Mouse (Mus musculus): ENCODE data around the gene P2ry12. TPM values are rescaled to one million over a fixed set of nuclear protein-coding genes. Genes with fewer than 3 reads are reported as not detected.

The P2ry12 gene
- polyA plus RNA-seq, 1 experiment from 2014 or later: 0.96 TPM

- WGBS: 80% methylated on average over 4 of the region's 4 CpGs
- Histone ChIP-seq H3K27ac (replicated peaks in 1 of 2; ENCODE audit: control insufficient read depth in 1 of 2, insufficient read depth in 1 of 2, low read depth in 2 of 2, low read length in 2 of 2) (no peak overlapping the region), H3K9ac (ENCODE audit: low read length) (no peak overlapping the region), H3K4me2 (ENCODE audit: low read length) (no peak overlapping the region), H3K9me3 (ENCODE audit: control insufficient read depth, low read length) (no peaks in the 10 kb centered on the region), H3K4me1 (ENCODE audit: control insufficient read depth in 2 of 2, insufficient read depth in 2 of 2, low read length in 2 of 2) (no peaks in the 10 kb centered on the region), H3K27me3 (ENCODE audit: control insufficient read depth, insufficient read depth, low read length) (no peaks in the 10 kb centered on the region), H3K4me3 (ENCODE audit: control insufficient read depth in 1 of 2, insufficient read depth in 1 of 2, low read depth in 1 of 2, low read length in 2 of 2) (no peak overlapping the region), H3K36me3 (ENCODE audit: control insufficient read depth, insufficient read depth, low read length) (no peaks in the 10 kb centered on the region)
- ATAC-seq (ENCODE audit: insufficient number of reproducible peaks, insufficient read depth, low FRiP score, low read depth): no peak
Measured at GRCm38 (mm10) chr3:59197329-59197948, 65.2 kb downstream of the P2ry12 start.

GRCm38 (mm10) chr3:59194938-59195337 lies 67.7 kb downstream of the P2ry12 start, which contains the start of gene Gpr87:
Gene Gpr87, minus strand, starts transcription at chr3:59195104.
- no peak for ATAC-seq (ENCODE audit: insufficient number of reproducible peaks, insufficient read depth, low FRiP score, low read depth)
- Histone ChIP-seq H3K4me3 (ENCODE audit: control insufficient read depth in 1 of 2, insufficient read depth in 1 of 2, low read depth in 1 of 2, low read length in 2 of 2) (no peak within 1 kb of the TSS), H3K9ac (ENCODE audit: low read length) (no peak within 1 kb of the TSS), H3K4me2 (ENCODE audit: low read length) (no peak within 1 kb of the TSS), H3K27me3 (ENCODE audit: control insufficient read depth, insufficient read depth, low read length) (no peaks in the 10 kb centered on the region), H3K27ac (replicated peaks in 1 of 2; ENCODE audit: control insufficient read depth in 1 of 2, insufficient read depth in 1 of 2, low read depth in 2 of 2, low read length in 2 of 2) (no peak within 1 kb of the TSS), H3K36me3 (ENCODE audit: control insufficient read depth, insufficient read depth, low read length) (no peaks in the 10 kb centered on the region), H3K4me1 (ENCODE audit: control insufficient read depth in 2 of 2, insufficient read depth in 2 of 2, low read length in 2 of 2) (no peaks in the 10 kb centered on the region), H3K9me3 (ENCODE audit: control insufficient read depth, low read length) (no peaks in the 10 kb centered on the region)
- 80% methylated on average over 7 of the region's 7 CpGs for WGBS

- Histone ChIP-seq H3K27ac (replicated peaks in 1 of 2; ENCODE audit: control insufficient read depth in 1 of 2, insufficient read depth in 1 of 2, low read depth in 2 of 2, low read length in 2 of 2) (no peak overlapping the region), H3K4me1 (ENCODE audit: control insufficient read depth in 2 of 2, insufficient read depth in 2 of 2, low read length in 2 of 2) (no peaks in the 10 kb centered on the region), H3K9ac (ENCODE audit: low read length) (no peak overlapping the region), H3K36me3 (ENCODE audit: control insufficient read depth, insufficient read depth, low read length) (no peaks in the 10 kb centered on the region), H3K27me3 (ENCODE audit: control insufficient read depth, insufficient read depth, low read length) (no peaks in the 10 kb centered on the region), H3K4me3 (ENCODE audit: control insufficient read depth in 1 of 2, insufficient read depth in 1 of 2, low read depth in 1 of 2, low read length in 2 of 2) (no peak overlapping the region), H3K4me2 (ENCODE audit: low read length) (no peak overlapping the region), H3K9me3 (ENCODE audit: control insufficient read depth, low read length) (no peaks in the 10 kb centered on the region)
- WGBS: 92% methylated on average over 7 of the region's 7 CpGs
- no peak for ATAC-seq (ENCODE audit: insufficient number of reproducible peaks, insufficient read depth, low FRiP score, low read depth)
Measured at GRCm38 (mm10) chr3:59194099-59194498, 68.6 kb downstream of the P2ry12 start.

- WGBS: 94% methylated on average over 6 of the region's 6 CpGs
- H3K9me3 ChIP-seq (ENCODE audit: control insufficient read depth, low read length): no peaks in the 10 kb centered on the region
- no peak overlapping the region for H3K9ac ChIP-seq (ENCODE audit: low read length)
- no peak for ATAC-seq (ENCODE audit: insufficient number of reproducible peaks, insufficient read depth, low FRiP score, low read depth)
- H3K27ac ChIP-seq (replicated peaks in 1 of 2; ENCODE audit: control insufficient read depth in 1 of 2, insufficient read depth in 1 of 2, low read depth in 2 of 2, low read length in 2 of 2): no peak overlapping the region
- H3K4me3 ChIP-seq (ENCODE audit: control insufficient read depth in 1 of 2, insufficient read depth in 1 of 2, low read depth in 1 of 2, low read length in 2 of 2): no peak overlapping the region
- H3K36me3 ChIP-seq (ENCODE audit: control insufficient read depth, insufficient read depth, low read length): no peaks in the 10 kb centered on the region
- H3K4me1 ChIP-seq (ENCODE audit: control insufficient read depth in 2 of 2, insufficient read depth in 2 of 2, low read length in 2 of 2): no peaks in the 10 kb centered on the region
- H3K27me3 ChIP-seq (ENCODE audit: control insufficient read depth, insufficient read depth, low read length): no peaks in the 10 kb centered on the region
- no peak overlapping the region for H3K4me2 ChIP-seq (ENCODE audit: low read length)
Measured at GRCm38 (mm10) chr3:59191674-59192073, 71.0 kb downstream of the P2ry12 start.

GRCm38 (mm10) chr3:59187336-59187735 lies 75.3 kb downstream of the P2ry12 start:
- H3K27ac ChIP-seq (replicated peaks in 1 of 2; ENCODE audit: control insufficient read depth in 1 of 2, insufficient read depth in 1 of 2, low read depth in 2 of 2, low read length in 2 of 2): no peak overlapping the region
- no peak overlapping the region for H3K4me2 ChIP-seq (ENCODE audit: low read length)
- no peaks in the 10 kb centered on the region; a peak in 1 of 4 replicates for H3K4me1 ChIP-seq (ENCODE audit: control insufficient read depth in 2 of 2, insufficient read depth in 2 of 2, low read length in 2 of 2)
- no peak overlapping the region for H3K4me3 ChIP-seq (ENCODE audit: control insufficient read depth in 1 of 2, insufficient read depth in 1 of 2, low read depth in 1 of 2, low read length in 2 of 2)
- no peak for ATAC-seq (ENCODE audit: insufficient number of reproducible peaks, insufficient read depth, low FRiP score, low read depth)
- H3K9me3 ChIP-seq (ENCODE audit: control insufficient read depth, low read length): no peaks in the 10 kb centered on the region
- H3K27me3 ChIP-seq (ENCODE audit: control insufficient read depth, insufficient read depth, low read length): no peaks in the 10 kb centered on the region
- no peaks in the 10 kb centered on the region for H3K36me3 ChIP-seq (ENCODE audit: control insufficient read depth, insufficient read depth, low read length)
- WGBS: 50% methylated on average over 4 of the region's 4 CpGs
- H3K9ac ChIP-seq (ENCODE audit: low read length): no peak overlapping the region

GRCm38 (mm10) chr3:59185662-59186061 lies 77.0 kb downstream of the P2ry12 start:
- H3K4me2 ChIP-seq (ENCODE audit: low read length): no peak overlapping the region
- no peak overlapping the region for H3K27ac ChIP-seq (replicated peaks in 1 of 2; ENCODE audit: control insufficient read depth in 1 of 2, insufficient read depth in 1 of 2, low read depth in 2 of 2, low read length in 2 of 2)
- no peaks in the 10 kb centered on the region for H3K9me3 ChIP-seq (ENCODE audit: control insufficient read depth, low read length)
- H3K4me1 ChIP-seq (ENCODE audit: control insufficient read depth in 2 of 2, insufficient read depth in 2 of 2, low read length in 2 of 2): peaks cover 0 to 3% of the 10 kb centered on the region in 2 experiments; a peak in 2 of 4 replicates
- H3K9ac ChIP-seq (ENCODE audit: low read length): no peak overlapping the region
- H3K4me3 ChIP-seq (ENCODE audit: control insufficient read depth in 1 of 2, insufficient read depth in 1 of 2, low read depth in 1 of 2, low read length in 2 of 2): no peak overlapping the region
- 65% methylated on average over 4 of the region's 4 CpGs for WGBS
- no peaks in the 10 kb centered on the region for H3K36me3 ChIP-seq (ENCODE audit: control insufficient read depth, insufficient read depth, low read length)
- no peaks in the 10 kb centered on the region for H3K27me3 ChIP-seq (ENCODE audit: control insufficient read depth, insufficient read depth, low read length)
- no peak for ATAC-seq (ENCODE audit: insufficient number of reproducible peaks, insufficient read depth, low FRiP score, low read depth)

- ATAC-seq (ENCODE audit: insufficient number of reproducible peaks, insufficient read depth, low FRiP score, low read depth): no peak
- Histone ChIP-seq H3K27ac (replicated peaks in 1 of 2; ENCODE audit: control insufficient read depth in 1 of 2, insufficient read depth in 1 of 2, low read depth in 2 of 2, low read length in 2 of 2) (no peak overlapping the region), H3K9me3 (ENCODE audit: control insufficient read depth, low read length) (no peaks in the 10 kb centered on the region), H3K9ac (ENCODE audit: low read length) (no peak overlapping the region), H3K4me1 (ENCODE audit: control insufficient read depth in 2 of 2, insufficient read depth in 2 of 2, low read length in 2 of 2) (peaks cover 5 to 9% of the 10 kb centered on the region in 2 experiments), H3K4me2 (ENCODE audit: low read length) (no peak overlapping the region), H3K27me3 (ENCODE audit: control insufficient read depth, insufficient read depth, low read length) (no peaks in the 10 kb centered on the region), H3K4me3 (ENCODE audit: control insufficient read depth in 1 of 2, insufficient read depth in 1 of 2, low read depth in 1 of 2, low read length in 2 of 2) (no peak overlapping the region), H3K36me3 (ENCODE audit: control insufficient read depth, insufficient read depth, low read length) (no peaks in the 10 kb centered on the region)
Measured at GRCm38 (mm10) chr3:59182129-59182528, 80.5 kb downstream of the P2ry12 start.

GRCm38 (mm10) chr3:59181134-59181533 lies 81.5 kb downstream of the P2ry12 start:
- no peak overlapping the region for H3K9ac ChIP-seq (ENCODE audit: low read length)
- H3K4me2 ChIP-seq (ENCODE audit: low read length): no peak overlapping the region
- H3K27ac ChIP-seq (replicated peaks in 1 of 2; ENCODE audit: control insufficient read depth in 1 of 2, insufficient read depth in 1 of 2, low read depth in 2 of 2, low read length in 2 of 2): no peak overlapping the region
- H3K27me3 ChIP-seq (ENCODE audit: control insufficient read depth, insufficient read depth, low read length): no peaks in the 10 kb centered on the region
- H3K36me3 ChIP-seq (ENCODE audit: control insufficient read depth, insufficient read depth, low read length): no peaks in the 10 kb centered on the region
- no peak for ATAC-seq (ENCODE audit: insufficient number of reproducible peaks, insufficient read depth, low FRiP score, low read depth)
- peaks cover 5 to 9% of the 10 kb centered on the region in 2 experiments for H3K4me1 ChIP-seq (ENCODE audit: control insufficient read depth in 2 of 2, insufficient read depth in 2 of 2, low read length in 2 of 2)
- H3K9me3 ChIP-seq (ENCODE audit: control insufficient read depth, low read length): no peaks in the 10 kb centered on the region
- WGBS: 55% methylated on average over 5 of the region's 5 CpGs
- no peak overlapping the region for H3K4me3 ChIP-seq (ENCODE audit: control insufficient read depth in 1 of 2, insufficient read depth in 1 of 2, low read depth in 1 of 2, low read length in 2 of 2)
